13 mouse cellular contexts compared by ENCODE assay signal in the genomic region with DNA sequence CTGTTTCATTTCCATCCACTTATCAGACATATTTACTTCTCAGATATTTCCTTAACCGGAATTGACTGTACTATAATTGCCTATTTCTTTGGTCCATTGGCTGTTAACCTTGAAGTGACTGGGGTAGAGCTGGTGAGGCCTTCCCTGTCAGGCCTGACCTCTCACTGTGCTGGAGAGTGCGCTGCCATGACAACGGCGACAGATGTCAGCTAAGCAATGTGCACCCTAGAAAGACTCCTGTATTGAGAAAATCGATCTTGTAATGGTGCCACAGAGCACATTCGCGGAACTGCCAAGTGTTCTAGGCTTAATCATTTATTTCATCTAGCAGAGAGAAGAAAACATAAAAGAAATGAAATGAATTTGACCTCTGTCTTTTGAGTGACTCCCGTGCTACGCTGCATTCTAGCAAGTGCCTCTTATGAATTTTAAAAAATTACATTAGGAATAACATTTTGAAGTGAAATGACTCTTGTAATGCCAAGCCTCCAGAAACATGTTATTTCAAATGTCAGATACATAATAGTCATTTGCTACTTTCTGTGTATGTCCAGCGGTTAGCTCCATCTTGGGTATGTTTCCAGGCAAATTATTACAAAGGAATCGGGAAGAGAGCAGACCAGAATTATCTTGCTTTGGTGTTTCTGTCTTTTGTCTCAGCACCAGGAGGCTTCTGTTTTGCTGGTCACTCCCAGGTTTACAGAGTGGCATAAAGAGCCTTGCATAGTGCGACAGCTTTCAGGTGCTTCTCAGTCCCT.
DNase-seq lines count a peak whose midpoint lies in the region; ATAC-seq and TF ChIP-seq lines count a peak whose summit lies in the region.
"Had no signal": no experiment of that assay in that cellular context is flagged by ENCODE, and none has a peak within 500 bp of the region (broad histone marks: within the 10 kb centered on the region; RNA-seq: fewer than 3 reads in every experiment).

No protein-coding gene starts in this region.

- no peak overlapping the region for H3K4me2 ChIP-seq in forebrain, embryonic 13.5 days
- H3K4me2 ChIP-seq: embryonic facial prominence, embryonic 12.5 days; heart, embryonic 13.5 days; stomach, embryonic 15.5 days had no signal

- H3K4me1 ChIP-seq in forebrain, embryonic 13.5 days, result peaks cover 26% of the 10 kb centered on the region
- H3K4me1 ChIP-seq in midbrain, embryonic 10.5 days, result peaks cover 39% of the 10 kb centered on the region
- H3K4me1 ChIP-seq: embryonic facial prominence, embryonic 12.5 days; stomach, embryonic 15.5 days had no signal

- H3K27me3 ChIP-seq in forebrain, embryonic 13.5 days, result no peaks in the 10 kb centered on the region
- no peaks in the 10 kb centered on the region for H3K27me3 ChIP-seq in midbrain, embryonic 10.5 days (ENCODE audit: low read depth, poor library complexity, severe bottlenecking)
- H3K27me3 ChIP-seq: embryonic facial prominence, embryonic 12.5 days; heart, embryonic 13.5 days; stomach, embryonic 15.5 days had no signal

- H3K4me3 ChIP-seq in forebrain, embryonic 13.5 days, result no peak overlapping the region
- no peak overlapping the region for H3K4me3 ChIP-seq in midbrain, embryonic 10.5 days
- no peak overlapping the region for H3K4me3 ChIP-seq in gastrocnemius, adult 2 months
- H3K4me3 ChIP-seq: embryonic facial prominence, embryonic 12.5 days; heart, embryonic 13.5 days; stomach, embryonic 15.5 days had no signal

- ATAC-seq in forebrain, embryonic 13.5 days, result peak; percentile 80
- ATAC-seq: intestine, embryonic 16.5 days had no signal

- no peak for TF ChIP-seq CTCF in gastrocnemius, adult 2 months (IDR thresholded peaks at IDR 0.05)

- H3K9ac ChIP-seq in forebrain, embryonic 13.5 days, result no peak overlapping the region
- H3K9ac ChIP-seq: embryonic facial prominence, embryonic 12.5 days; heart, embryonic 13.5 days; stomach, embryonic 15.5 days had no signal

- H3K36me3 ChIP-seq in forebrain, embryonic 13.5 days (ENCODE audit: poor library complexity, severe bottlenecking), result no peaks in the 10 kb centered on the region
- no peaks in the 10 kb centered on the region for H3K36me3 ChIP-seq in midbrain, embryonic 10.5 days
- H3K36me3 ChIP-seq: embryonic facial prominence, embryonic 12.5 days; heart, embryonic 13.5 days; stomach, embryonic 15.5 days had no signal

- peak; percentile 10 to 26 for DNase-seq in layer of hippocampus, postnatal 14 days (ENCODE audit: low spot score in 2 of 2)
- DNase-seq in layer of hippocampus, adult 9-11 months, result no peak
- peak; percentile 76 for DNase-seq in midbrain, embryonic 10.5 days (ENCODE audit: low spot score)
- DNase-seq in retina, embryonic 14.5 days (ENCODE audit: low spot score), result peak; percentile 70
- no peak for DNase-seq in urinary bladder, adult 2 months (ENCODE audit: low spot score)
- no peak for DNase-seq in kidney, adult 8-10 months
- DNase-seq in gastrocnemius, adult 2 months, result no peak
- DNase-seq: lung, adult 18-20 months had no signal

- no peaks in the 10 kb centered on the region for H3K9me3 ChIP-seq in forebrain, embryonic 13.5 days (replicated peaks)
- H3K9me3 ChIP-seq in midbrain, embryonic 10.5 days (replicated peaks), result no peaks in the 10 kb centered on the region; the same call in 1 of the 2 replicates
- H3K9me3 ChIP-seq: embryonic facial prominence, embryonic 12.5 days; stomach, embryonic 15.5 days had no signal

- intact Hi-C loops in gastrocnemius, adult 2 months (cut with DNase I), result no loop called here

- H3K27ac ChIP-seq in forebrain, embryonic 13.5 days, result peak overlapping the region; percentile 80
- H3K27ac ChIP-seq in midbrain, embryonic 10.5 days (replicated peaks), result peak overlapping the region; percentile 78
- H3K27ac ChIP-seq in gastrocnemius, adult 2 months, result no peak overlapping the region
- H3K27ac ChIP-seq: embryonic facial prominence, embryonic 12.5 days; heart, embryonic 13.5 days; stomach, embryonic 15.5 days had no signal

- WGBS in forebrain, embryonic 13.5 days, result 46% methylated on average over 12 of the region's 12 CpGs
- 53% methylated on average over 12 of the region's 12 CpGs for WGBS in midbrain, embryonic 10.5 days

Comparison
In these comparisons a context has a peak if more than half of its experiments do, and no peak if none do; other contexts are left out.
1. DNase-seq: peak in layer of hippocampus, postnatal 14 days (2 of 2), midbrain, embryonic 10.5 days (single experiment) and retina, embryonic 14.5 days (single experiment); none in layer of hippocampus, adult 9-11 months (single experiment), urinary bladder, adult 2 months (single experiment), kidney, adult 8-10 months (0 of 2) and gastrocnemius, adult 2 months (single experiment).